Mouse (Mus musculus) megakaryocyte, embryonic 14.5 days (primary cell): ENCODE results near the gene Astl. TPM values are rescaled to one million over a fixed set of nuclear protein-coding genes. Genes with fewer than 3 reads are reported as not detected.

Experiments used
- H3K27me3 ChIP-seq: replicated peaks from 2 replicates; pipeline ENCODE3; 2012; ENCODE audit warnings: inconsistent platforms
- H3K36me3 ChIP-seq: replicated peaks from 2 replicates; pipeline ENCODE3; 2012; ENCODE audit warnings: low read length, inconsistent platforms, mixed read lengths
- H3K4me1 ChIP-seq: 2 replicates; pipeline ENCODE4 v1.6.1; 2012; ENCODE audit warnings: inconsistent platforms
- H3K4me3 ChIP-seq: replicated peaks from 2 replicates; pipeline ENCODE3; 2012; ENCODE audit warnings: moderate library complexity, mild to moderate bottlenecking, inconsistent platforms
- H3K9me3 ChIP-seq: 2 replicates; pipeline ENCODE4 v1.6.1; 2012; ENCODE audit warnings: inconsistent platforms
- FLI1 ChIP-seq: IDR thresholded peaks from 2 replicates; pipeline ENCODE4 v1.6.1; 2012; ENCODE audit warnings: low read length, inconsistent platforms, mixed read lengths
- GATA1 ChIP-seq: IDR thresholded peaks from 3 replicates; pipeline ENCODE4 v1.6.1; 2012; ENCODE audit warnings: mixed read lengths, low read length, inconsistent platforms, borderline replicate concordance
- polyA plus RNA-seq: library from polyadenylated mRNA; stranded (reverse); fragments of >175 nt; gene quantifications from 2 replicates; pipeline ENCODE4 v1.2.3, GENCODE M21; 2012; ENCODE audit warnings: low replicate concordance; ENCODE audit not compliant: insufficient read depth

Astl gene
- polyA plus RNA-seq, 1 experiment: not detected

- no peak for TF ChIP-seq GATA1
- no peak for TF ChIP-seq FLI1
- peaks cover 3% of the 10 kb centered on the region; the same call in 1 of the 2 replicates for H3K9me3 ChIP-seq
- H3K36me3 ChIP-seq: peaks cover 2% of the 10 kb centered on the region
- no peaks in the 10 kb centered on the region for H3K27me3 ChIP-seq
- H3K4me3 ChIP-seq: no peak overlapping the region
- H3K4me1 ChIP-seq: peaks cover 27% of the 10 kb centered on the region
Measured at GRCm38 (mm10) chr2:127310246-127310645, 28.2 kb upstream of the Astl start.

- Histone ChIP-seq H3K36me3 (peaks cover 2% of the 10 kb centered on the region), H3K9me3 (peaks cover 3% of the 10 kb centered on the region; the same call in 1 of the 2 replicates), H3K4me3 (no peak overlapping the region), H3K4me1 (peaks cover 27% of the 10 kb centered on the region), H3K27me3 (no peaks in the 10 kb centered on the region)
- TF ChIP-seq FLI1 (no peak), GATA1 (no peak)
Measured at GRCm38 (mm10) chr2:127310685-127311084, 27.8 kb upstream of the Astl start.

GRCm38 (mm10) chr2:127311193-127311592, 27.2 kb upstream of the Astl start:
- H3K9me3 ChIP-seq: peaks cover 3% of the 10 kb centered on the region; the same call in 1 of the 2 replicates
- H3K36me3 ChIP-seq: peaks cover 2% of the 10 kb centered on the region
- TF ChIP-seq FLI1 (no peak), GATA1 (no peak)
- H3K4me3 ChIP-seq: no peak overlapping the region
- peaks cover 27% of the 10 kb centered on the region for H3K4me1 ChIP-seq
- no peaks in the 10 kb centered on the region for H3K27me3 ChIP-seq

GRCm38 (mm10) chr2:127312801-127313200, 25.6 kb upstream of the Astl start:
- peaks cover 35% of the 10 kb centered on the region for H3K4me1 ChIP-seq
- TF ChIP-seq FLI1 (no peak), GATA1 (no peak)
- no peaks in the 10 kb centered on the region for H3K27me3 ChIP-seq
- peaks cover 2% of the 10 kb centered on the region for H3K36me3 ChIP-seq
- H3K9me3 ChIP-seq: peaks cover 3% of the 10 kb centered on the region; the same call in 1 of the 2 replicates
- no peak overlapping the region for H3K4me3 ChIP-seq

GRCm38 (mm10) chr2:127313878-127314277, 24.6 kb upstream of the Astl start:
- TF ChIP-seq FLI1 (no peak), GATA1 (no peak)
- peaks cover 3% of the 10 kb centered on the region; the same call in 1 of the 2 replicates for H3K9me3 ChIP-seq
- H3K4me3 ChIP-seq: no peak overlapping the region
- peaks cover 3% of the 10 kb centered on the region for H3K27me3 ChIP-seq
- peaks cover 46% of the 10 kb centered on the region for H3K4me1 ChIP-seq
- peaks cover 2% of the 10 kb centered on the region for H3K36me3 ChIP-seq

GRCm38 (mm10) chr2:127314467-127315154, 23.8 kb upstream of the Astl start:
- Histone ChIP-seq H3K27me3 (peaks cover 5% of the 10 kb centered on the region), H3K4me3 (peak overlapping the region; percentile 19), H3K9me3 (peaks cover 3% of the 10 kb centered on the region; the same call in 1 of the 2 replicates), H3K4me1 (peaks cover 53% of the 10 kb centered on the region), H3K36me3 (peaks cover 2% of the 10 kb centered on the region)
- no peak for TF ChIP-seq FLI1

- Histone ChIP-seq H3K9me3 (peaks cover 3% of the 10 kb centered on the region; the same call in 1 of the 2 replicates), H3K4me1 (peaks cover 55% of the 10 kb centered on the region), H3K4me3 (no peak overlapping the region), H3K36me3 (peaks cover 2% of the 10 kb centered on the region), H3K27me3 (peaks cover 9% of the 10 kb centered on the region)
- TF ChIP-seq GATA1 (no peak), FLI1 (no peak)
Measured at GRCm38 (mm10) chr2:127315155-127315470, 23.3 kb upstream of the Astl start.

- no peak overlapping the region for H3K4me3 ChIP-seq
- no peak for TF ChIP-seq FLI1
- TF ChIP-seq GATA1: no peak
- H3K36me3 ChIP-seq: peaks cover 2% of the 10 kb centered on the region
- H3K9me3 ChIP-seq: peaks cover 3% of the 10 kb centered on the region; the same call in 1 of the 2 replicates
- peaks cover 15% of the 10 kb centered on the region for H3K27me3 ChIP-seq
- H3K4me1 ChIP-seq: peaks cover 51% of the 10 kb centered on the region
Measured at GRCm38 (mm10) chr2:127316431-127316830, 22.0 kb upstream of the Astl start.

- H3K4me1 ChIP-seq: peaks cover 60% of the 10 kb centered on the region
- no peak overlapping the region for H3K4me3 ChIP-seq
- H3K9me3 ChIP-seq: no peaks in the 10 kb centered on the region
- peaks cover 20% of the 10 kb centered on the region for H3K27me3 ChIP-seq
- no peaks in the 10 kb centered on the region for H3K36me3 ChIP-seq
- TF ChIP-seq GATA1: no peak
- TF ChIP-seq FLI1: no peak
Measured at GRCm38 (mm10) chr2:127318136-127318535, 20.3 kb upstream of the Astl start.

- Histone ChIP-seq H3K4me1 (peaks cover 62% of the 10 kb centered on the region), H3K27me3 (peaks cover 21% of the 10 kb centered on the region)
Measured at GRCm38 (mm10) chr2:127319071-127319470, 19.4 kb upstream of the Astl start.

More at GRCm38 (mm10) chr2:127319071-127319470, 19.4 kb upstream of the Astl start:
- no peak overlapping the region for H3K4me3 ChIP-seq
- H3K36me3 ChIP-seq: no peaks in the 10 kb centered on the region
- no peaks in the 10 kb centered on the region for H3K9me3 ChIP-seq
- no peak for TF ChIP-seq FLI1
- no peak for TF ChIP-seq GATA1
